Mouse (Mus musculus): ENCODE data around the gene Zscan21.

Gene Zscan21

GRCm38 (mm10) chr5:138160224-138160762 lies 43.6 kb downstream of the Zscan21 start:
- H3K36me3 ChIP-seq (ENCODE audit: control insufficient read depth, insufficient read depth, low read length, poor library complexity, severe bottlenecking): peaks cover 8% of the 10 kb centered on the region
- no peak for DNase-seq (ENCODE audit: low read depth, low spot score)
- no peaks in the 10 kb centered on the region for H3K27me3 ChIP-seq (ENCODE audit: control insufficient read depth, insufficient read depth, low read length, poor library complexity, severe bottlenecking)

GRCm38 (mm10) chr5:138160842-138161665 lies 44.4 kb downstream of the Zscan21 start, which contains the start of gene Cops6:
Gene Cops6 (plus strand): TSS chr5:138161071.
- DNase-seq (ENCODE audit: low read depth, low spot score): peak; percentile 93
- Histone ChIP-seq H3K27me3 (ENCODE audit: control insufficient read depth, insufficient read depth, low read length, poor library complexity, severe bottlenecking) (no peaks in the 10 kb centered on the region), H3K36me3 (ENCODE audit: control insufficient read depth, insufficient read depth, low read length, poor library complexity, severe bottlenecking) (peaks cover 13% of the 10 kb centered on the region)

- H3K27me3 ChIP-seq (ENCODE audit: control insufficient read depth, insufficient read depth, low read length, poor library complexity, severe bottlenecking): no peaks in the 10 kb centered on the region
- no peak for DNase-seq (ENCODE audit: low read depth, low spot score)
- H3K36me3 ChIP-seq (ENCODE audit: control insufficient read depth, insufficient read depth, low read length, poor library complexity, severe bottlenecking): peaks cover 20% of the 10 kb centered on the region
Observed at GRCm38 (mm10) chr5:138163046-138163445, 46.3 kb downstream of the Zscan21 start.

DNA sequence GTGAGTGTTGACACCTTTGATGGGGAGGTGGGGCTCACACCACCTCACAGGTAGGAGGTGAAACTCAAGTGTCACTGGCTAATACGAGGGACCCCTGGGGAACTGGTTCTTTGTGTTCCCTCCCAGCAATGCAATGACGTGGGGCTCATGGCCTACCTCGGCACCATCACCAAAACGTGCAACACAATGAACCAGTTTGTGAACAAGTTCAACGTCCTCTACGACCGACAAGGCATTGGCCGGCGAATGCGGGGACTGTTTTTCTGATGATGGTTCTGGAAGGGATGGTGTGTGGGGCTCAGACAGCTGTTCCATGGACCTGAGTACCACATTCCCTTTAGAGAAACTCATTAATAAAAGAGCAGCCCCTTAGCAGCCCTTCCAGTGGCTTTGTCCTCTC lies 46.9 kb downstream of the Zscan21 start:
- DNase-seq (ENCODE audit: low read depth, low spot score): no peak
- Histone ChIP-seq H3K27me3 (ENCODE audit: control insufficient read depth, insufficient read depth, low read length, poor library complexity, severe bottlenecking) (no peaks in the 10 kb centered on the region), H3K36me3 (ENCODE audit: control insufficient read depth, insufficient read depth, low read length, poor library complexity, severe bottlenecking) (peaks cover 20% of the 10 kb centered on the region)

- H3K36me3 ChIP-seq (ENCODE audit: control insufficient read depth, insufficient read depth, low read length, poor library complexity, severe bottlenecking): peaks cover 21% of the 10 kb centered on the region
- no peaks in the 10 kb centered on the region for H3K27me3 ChIP-seq (ENCODE audit: control insufficient read depth, insufficient read depth, low read length, poor library complexity, severe bottlenecking)
- DNase-seq (ENCODE audit: low read depth, low spot score): no peak
Observed at GRCm38 (mm10) chr5:138165594-138165993, 48.9 kb downstream of the Zscan21 start.

- H3K27me3 ChIP-seq (ENCODE audit: control insufficient read depth, insufficient read depth, low read length, poor library complexity, severe bottlenecking): no peaks in the 10 kb centered on the region
- DNase-seq (ENCODE audit: low read depth, low spot score): peak; percentile 95
- peaks cover 8% of the 10 kb centered on the region for H3K36me3 ChIP-seq (ENCODE audit: control insufficient read depth, insufficient read depth, low read length, poor library complexity, severe bottlenecking)
Observed at GRCm38 (mm10) chr5:138170936-138171561, 54.3 kb downstream of the Zscan21 start.

DNA sequence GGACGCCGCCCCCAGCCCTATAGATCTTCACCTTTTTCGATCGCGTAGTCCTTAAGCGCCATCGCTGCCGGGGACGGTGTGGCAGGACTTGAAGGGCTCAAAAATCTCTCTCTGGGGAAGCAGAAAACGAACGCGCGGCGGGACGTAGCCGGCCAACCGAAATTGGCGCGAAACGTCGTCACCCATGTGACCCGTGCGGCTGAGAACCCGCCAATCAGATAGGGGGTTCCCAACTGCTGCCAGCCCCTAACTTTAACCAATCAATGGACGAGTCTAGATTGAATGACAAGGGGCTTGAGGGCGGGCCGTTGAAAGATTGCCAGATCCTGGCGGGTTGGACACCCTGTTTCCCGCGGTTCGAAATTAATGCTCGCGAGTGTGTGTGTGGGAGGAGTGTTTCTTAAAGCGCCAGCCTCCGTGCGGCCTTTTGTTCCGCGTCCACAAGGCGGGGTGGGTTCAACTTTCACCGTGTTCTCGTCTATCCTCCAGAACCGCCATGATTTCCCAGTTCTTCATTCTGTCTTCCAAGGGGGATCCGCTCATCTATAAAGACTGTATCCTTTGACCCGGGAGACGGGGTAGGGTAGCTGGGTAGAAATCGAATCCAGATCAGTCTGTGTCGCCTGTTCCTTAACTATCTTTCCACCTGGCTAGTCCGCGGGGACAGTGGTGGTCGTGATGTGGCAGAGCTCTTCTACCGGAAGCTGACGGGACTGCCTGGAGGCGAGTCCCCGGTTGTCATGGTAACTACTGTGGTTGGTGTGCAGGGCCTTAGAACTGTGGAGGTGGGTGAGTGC lies 55.2 kb downstream of the Zscan21 start, which contains the start of the genes Ap4m1 and Mcm7:
TSS of gene Ap4m1 (plus strand) at position 308 of the 797 bp plus-strand sequence.
TSS of gene Mcm7 (minus strand) at position 728 of the 797 bp plus-strand sequence.
- peaks cover 3% of the 10 kb centered on the region; the same call in 1 of the 2 replicates for H3K36me3 ChIP-seq (ENCODE audit: control insufficient read depth, insufficient read depth, low read length, poor library complexity, severe bottlenecking)
- H3K27me3 ChIP-seq (ENCODE audit: control insufficient read depth, insufficient read depth, low read length, poor library complexity, severe bottlenecking): no peaks in the 10 kb centered on the region
- peak; percentile 95 for DNase-seq (ENCODE audit: low read depth, low spot score)

DNA sequence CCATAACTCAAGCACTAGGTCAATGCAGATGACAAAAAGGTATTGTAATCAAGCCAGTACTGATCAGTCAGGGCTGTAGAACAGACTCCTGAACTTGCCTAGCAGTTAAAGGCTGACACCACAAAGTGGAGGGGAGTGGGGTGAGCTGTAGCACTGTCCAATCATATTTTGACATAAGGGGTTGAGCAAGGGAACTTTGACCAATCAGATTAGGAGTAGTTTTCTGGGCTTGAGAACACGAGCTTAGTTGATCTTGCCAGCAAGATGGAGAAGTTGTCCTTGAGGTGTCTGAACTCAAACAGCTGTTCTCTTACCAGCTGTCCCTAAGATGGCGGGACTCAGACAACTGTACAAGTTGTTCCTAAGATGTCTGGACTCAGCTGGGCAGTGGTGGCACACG lies 56.5 kb downstream of the Zscan21 start:
- Histone ChIP-seq H3K36me3 (ENCODE audit: control insufficient read depth, insufficient read depth, low read length, poor library complexity, severe bottlenecking) (peaks cover 4% of the 10 kb centered on the region), H3K27me3 (ENCODE audit: control insufficient read depth, insufficient read depth, low read length, poor library complexity, severe bottlenecking) (no peaks in the 10 kb centered on the region)
- no peak for DNase-seq (ENCODE audit: low read depth, low spot score)
